Mouse (Mus musculus) embryonic facial prominence, embryonic 13.5 days (tissue): ENCODE data around the gene Igfbpl1. TPM values are rescaled to one million over a fixed set of nuclear protein-coding genes. Genes with fewer than 3 reads are reported as not detected.

ENCODE experiments used
- ATAC-seq: fragments of 200-750 bp; cut with Nextera tagmentation; 2 replicates; pipeline ENCODE4 v1.8.0; 2017; ENCODE audit warnings: low read depth; ENCODE audit not compliant: insufficient number of reproducible peaks, insufficient read depth, low FRiP score, low TSS enrichment
- H3K27ac ChIP-seq: fragments of 300-500 bp; sonication (generic); 2 replicates; pipeline ENCODE4 v1.5.1; 2015; ENCODE audit warnings: moderate library complexity, mild to moderate bottlenecking, inconsistent platforms
- H3K27me3 ChIP-seq: fragments of 300-500 bp; sonication (generic); 2 replicates; pipeline ENCODE4 v1.6.1; 2015; ENCODE audit warnings: mild to moderate bottlenecking, inconsistent platforms
- H3K36me3 ChIP-seq: fragments of 300-500 bp; sonication (generic); 2 replicates; pipeline ENCODE4 v1.6.1; 2015; ENCODE audit warnings: mild to moderate bottlenecking, inconsistent platforms
- H3K4me1 ChIP-seq: fragments of 300-500 bp; sonication (generic); 2 replicates; pipeline ENCODE4 v1.6.1; 2015; ENCODE audit warnings: inconsistent platforms
- H3K4me2 ChIP-seq: fragments of 300-500 bp; sonication (generic); 2 replicates; pipeline ENCODE4 v1.6.1; 2015; ENCODE audit warnings: moderate library complexity, mild to moderate bottlenecking, inconsistent platforms
- H3K4me3 ChIP-seq: fragments of 300-500 bp; sonication (generic); 2 replicates; pipeline ENCODE4 v1.5.1; 2015; ENCODE audit warnings: mild to moderate bottlenecking, inconsistent platforms
- H3K9ac ChIP-seq: fragments of 300-500 bp; sonication (generic); 2 replicates; pipeline ENCODE4 v1.6.1; 2015; ENCODE audit warnings: mild to moderate bottlenecking, inconsistent platforms
- H3K9me3 ChIP-seq: fragments of 300-500 bp; sonication (generic); 2 replicates; pipeline ENCODE4 v1.6.1; 2016; ENCODE audit warnings: inconsistent platforms
- WGBS: fragments of 180-500 bp; shearing (Covaris S2); methylation state at CpG from one replicate; pipeline ENCODE4 v1.1.7; 2015; ENCODE audit warnings: mixed read lengths; 5-methylcytosine and 5-hydroxymethylcytosine counted together
- polyA plus RNA-seq: library from polyadenylated mRNA; unstranded; fragments of >200 nt; fragmentation: Nextera tagmentation; extraction: Ambion mirVana; gene quantifications from 2 replicates; pipeline ENCODE4 v1.2.1, GENCODE M21; 2015

Gene Igfbpl1
- polyA plus RNA-seq, 1 experiment from 2014 or later, result 1.2 TPM

- no peaks in the 10 kb centered on the region for H3K9me3 ChIP-seq
- no peak overlapping the region for H3K9ac ChIP-seq
- no peak overlapping the region for H3K27ac ChIP-seq
- no peak overlapping the region for H3K4me2 ChIP-seq
- peaks cover 64% of the 10 kb centered on the region for H3K4me1 ChIP-seq
- H3K36me3 ChIP-seq, result no peaks in the 10 kb centered on the region
- no peak for ATAC-seq
- H3K27me3 ChIP-seq, result peaks cover 66% of the 10 kb centered on the region
- WGBS, result 47% methylated on average over 11 of the region's 11 CpGs
- H3K4me3 ChIP-seq, result no peak overlapping the region
Observed at GRCm38 (mm10) chr4:45767891-45768558, 58.7 kb downstream of the Igfbpl1 start.

DNA sequence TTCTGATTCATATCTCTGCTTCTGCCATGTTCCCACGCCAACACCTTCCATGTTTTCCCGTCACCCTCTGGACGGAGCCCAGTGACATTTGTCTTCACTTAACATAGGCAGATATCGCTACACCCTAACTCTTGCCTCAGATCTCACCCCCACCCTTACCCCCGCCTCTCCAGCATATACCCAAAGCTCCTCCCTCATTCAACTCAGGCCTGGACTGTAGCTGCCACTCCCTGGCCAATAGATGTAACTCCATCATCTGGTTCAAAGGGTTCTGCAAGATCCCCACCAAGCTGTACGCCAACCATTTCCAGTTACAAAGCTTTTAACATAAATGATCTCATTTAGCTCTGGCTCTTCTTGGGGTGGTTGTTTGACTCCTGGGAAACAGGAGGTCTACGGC lies 59.9 kb downstream of the Igfbpl1 start:
- H3K4me3 ChIP-seq, result no peak overlapping the region
- peaks cover 70% of the 10 kb centered on the region for H3K27me3 ChIP-seq
- no peaks in the 10 kb centered on the region for H3K36me3 ChIP-seq
- no peak overlapping the region for H3K4me2 ChIP-seq
- no peaks in the 10 kb centered on the region for H3K9me3 ChIP-seq
- no peak overlapping the region for H3K27ac ChIP-seq
- H3K9ac ChIP-seq, result no peak overlapping the region
- H3K4me1 ChIP-seq, result peaks cover 67% of the 10 kb centered on the region
- 74% methylated on average over 7 of the region's 7 CpGs for WGBS
- no peak for ATAC-seq

GRCm38 (mm10) chr4:45765565-45766201 lies 61.0 kb downstream of the Igfbpl1 start:
- Histone ChIP-seq H3K36me3 (no peaks in the 10 kb centered on the region), H3K9me3 (no peaks in the 10 kb centered on the region), H3K4me1 (peaks cover 56% of the 10 kb centered on the region), H3K27ac (no peak overlapping the region; the same call in 1 of the 2 replicates), H3K4me3 (peak overlapping the region; percentile 24), H3K9ac (peak overlapping the region; percentile 51), H3K4me2 (peak overlapping the region; percentile 51), H3K27me3 (peaks cover 67% of the 10 kb centered on the region)
- ATAC-seq, result no peak
- WGBS, result 3% methylated on average over 17 of the region's 18 CpGs

DNA sequence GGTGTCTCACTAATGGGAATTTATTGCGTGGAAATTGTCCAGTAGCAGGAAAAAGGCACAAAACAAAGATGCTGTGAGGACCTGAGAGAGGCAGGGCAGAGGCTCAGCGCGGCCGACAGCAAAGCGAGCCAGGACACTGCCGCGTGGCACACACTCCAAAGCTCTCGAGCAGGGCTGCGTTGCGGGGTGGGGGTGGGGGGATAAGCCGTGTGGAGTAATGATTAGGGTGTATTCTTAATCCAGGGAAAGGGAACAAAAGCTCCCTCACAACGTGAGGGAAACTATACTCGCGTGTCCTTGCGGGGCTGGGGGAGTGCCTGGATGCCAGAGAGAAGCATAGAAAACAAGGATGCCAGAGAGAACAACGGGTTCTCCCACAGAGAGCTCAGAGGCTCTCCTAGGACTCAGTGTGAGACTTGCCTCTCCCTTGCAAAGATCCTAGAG lies 61.6 kb downstream of the Igfbpl1 start:
- Histone ChIP-seq H3K27me3 (peaks cover 62% of the 10 kb centered on the region), H3K4me3 (peak overlapping the region; percentile 24)

GRCm38 (mm10) chr4:45764141-45764494 lies 62.6 kb downstream of the Igfbpl1 start:
- no peak for ATAC-seq
- H3K4me3 ChIP-seq, result 0 out of 2 replicates have a peak overlapping the region, but pooled peaks have one; percentile 13
- peak overlapping the region; percentile 86 for H3K27ac ChIP-seq
- WGBS, result 6% methylated on average over 10 of the region's 10 CpGs
- H3K4me1 ChIP-seq, result peaks cover 57% of the 10 kb centered on the region
- H3K4me2 ChIP-seq, result peak overlapping the region; percentile 46
- H3K27me3 ChIP-seq, result peaks cover 52% of the 10 kb centered on the region
- H3K36me3 ChIP-seq, result no peaks in the 10 kb centered on the region
- no peaks in the 10 kb centered on the region for H3K9me3 ChIP-seq
- H3K9ac ChIP-seq, result 0 out of 2 replicates have a peak overlapping the region, but pooled peaks have one; percentile 0

More for the DNA sequence above, 61.6 kb downstream of the Igfbpl1 start:
- Histone ChIP-seq H3K27ac (no peak overlapping the region), H3K36me3 (no peaks in the 10 kb centered on the region), H3K4me2 (peak overlapping the region; percentile 51), H3K4me1 (peaks cover 52% of the 10 kb centered on the region), H3K9me3 (no peaks in the 10 kb centered on the region), H3K9ac (peak overlapping the region; percentile 51)
- no peak for ATAC-seq
- WGBS, result under 1% methylated on average over 16 of the region's 16 CpGs

- 4% methylated on average over 18 of the region's 18 CpGs for WGBS
- 0 out of 2 replicates have a peak overlapping the region, but pooled peaks have one; percentile 13 for H3K4me3 ChIP-seq
- H3K9ac ChIP-seq, result 0 out of 2 replicates have a peak overlapping the region, but pooled peaks have one; percentile 0
Observed at GRCm38 (mm10) chr4:45763288-45764140, 63.2 kb downstream of the Igfbpl1 start.

DNA sequence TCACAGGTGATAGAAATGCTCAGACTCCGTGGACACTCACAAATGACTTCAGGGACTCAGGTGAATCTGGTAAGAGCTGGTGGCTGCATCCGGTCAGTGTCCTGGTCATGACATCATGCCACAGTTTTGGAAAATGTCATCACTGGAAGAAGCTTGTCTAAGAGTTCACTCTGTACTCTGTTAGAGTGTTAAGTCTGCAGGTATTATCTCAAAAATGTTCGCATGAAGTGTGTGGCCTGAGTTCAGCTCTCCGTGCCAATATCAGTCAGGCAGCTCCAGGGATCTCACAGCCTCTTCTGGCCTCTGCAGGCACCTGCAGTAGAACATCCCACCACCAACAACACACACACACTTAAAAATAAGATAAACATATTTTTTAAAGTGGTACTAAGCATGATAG lies 64.1 kb downstream of the Igfbpl1 start:
- H3K27me3 ChIP-seq, result peaks cover 38% of the 10 kb centered on the region
- H3K4me3 ChIP-seq, result no peak overlapping the region
- no peak overlapping the region for H3K27ac ChIP-seq
- H3K36me3 ChIP-seq, result no peaks in the 10 kb centered on the region
- no peak overlapping the region for H3K4me2 ChIP-seq
- no peak overlapping the region for H3K9ac ChIP-seq
- no peaks in the 10 kb centered on the region for H3K9me3 ChIP-seq
- ATAC-seq, result no peak
- peaks cover 55% of the 10 kb centered on the region for H3K4me1 ChIP-seq
- 78% methylated on average over 4 of the region's 4 CpGs for WGBS

More at GRCm38 (mm10) chr4:45763288-45764140, 63.2 kb downstream of the Igfbpl1 start:
- no peaks in the 10 kb centered on the region for H3K36me3 ChIP-seq
- H3K9me3 ChIP-seq, result no peaks in the 10 kb centered on the region
- peaks cover 46% of the 10 kb centered on the region for H3K27me3 ChIP-seq
- H3K27ac ChIP-seq, result peak overlapping the region; percentile 86
- H3K4me2 ChIP-seq, result peak overlapping the region; percentile 46
- peaks cover 58% of the 10 kb centered on the region for H3K4me1 ChIP-seq
- ATAC-seq, result peak; percentile 45; the same call in 1 of the 2 replicates

Other genes starting within 250 kb of the Igfbpl1 start
- gene Aldh1b1, start 27.9 kb downstream of the Igfbpl1 start, polyA plus RNA-seq, result 4.3 and 6.7 TPM in 2 replicates
- gene Stra6l, start 21.7 kb upstream of the Igfbpl1 start, polyA plus RNA-seq, result 0.06 TPM in 1 of 2 replicates, not detected in the other
- not detected in 2 replicates for gene Ccdc180, start 63.4 kb upstream of the Igfbpl1 start, polyA plus RNA-seq
- gene Tdrd7, start 138.4 kb upstream of the Igfbpl1 start, polyA plus RNA-seq, result 8.8 and 9.4 TPM in 2 replicates
- gene Tmod1, start 212.0 kb upstream of the Igfbpl1 start, polyA plus RNA-seq, result 2.4 and 3.2 TPM in 2 replicates